Mouse (Mus musculus): ENCODE measurements around the gene Tjp2.

DNA sequence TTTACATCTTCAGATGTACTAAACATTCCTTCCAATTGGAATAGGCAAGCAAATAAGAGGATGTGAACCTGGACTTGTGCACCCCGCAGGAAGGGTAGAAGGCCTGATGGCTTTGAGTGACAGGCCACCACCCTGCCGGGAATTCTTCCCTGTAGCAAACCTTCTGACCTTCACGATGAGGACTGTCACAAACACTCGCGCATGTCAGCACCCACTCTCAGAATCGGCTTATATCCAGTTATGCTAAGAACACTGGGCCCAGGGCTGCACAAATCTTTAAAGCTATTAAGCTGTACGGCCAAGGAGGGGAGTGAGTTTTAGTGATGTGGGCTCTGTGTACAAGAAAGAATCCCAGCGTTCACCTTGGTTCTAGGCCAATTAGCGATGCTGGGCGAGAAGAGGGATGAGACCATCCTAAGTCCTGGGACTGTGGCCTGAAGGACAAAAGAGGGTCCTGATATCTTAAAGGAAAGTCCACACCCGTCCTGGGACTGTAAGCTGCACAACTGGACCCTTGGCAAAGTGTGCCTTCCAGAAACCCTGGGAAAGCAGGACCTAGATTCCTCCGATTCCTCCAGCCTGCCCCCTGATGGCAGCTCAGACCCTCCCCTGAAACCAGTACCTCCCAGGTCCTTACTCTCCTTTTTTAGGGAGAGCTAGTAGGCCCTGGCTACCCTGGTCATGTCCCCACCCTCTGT is 12.1 kb downstream of the Tjp2 start:
- TF ChIP-seq CTCF (IDR thresholded peaks at IDR 0.05) (0 out of 2 replicates have a peak, but pooled peaks have one; percentile 10), POLR2A (IDR thresholded peaks at IDR 0.05; ENCODE audit: insufficient read depth, low read depth, low read length) (no peak)

All from heart, adult 2 months (tissue).